Mouse (Mus musculus) midbrain, embryonic 10.5 days (tissue): Measurements from ENCODE around the gene Celf2. TPM values are rescaled to one million over a fixed set of nuclear protein-coding genes. Genes with fewer than 3 reads are reported as not detected.
A peak's percentile ranks its signal among the peaks of the same experiment; 100 is the strongest.

ENCODE experiments used
- DNase-seq: peaks from one replicate; pipeline ENCODE4 v3.0.0-alpha.2; 2017; ENCODE audit warnings: low spot score
- H3K27ac ChIP-seq: fragments of 300-500 bp; sonication (generic); replicated peaks from 2 replicates; pipeline ENCODE4 v1.5.1; 2016; ENCODE audit warnings: mild to moderate bottlenecking
- H3K27me3 ChIP-seq: fragments of 300-500 bp; sonication (generic); 2 replicates; pipeline ENCODE4 v1.6.1; 2016; ENCODE audit warnings: low read depth, mild to moderate bottlenecking; ENCODE audit not compliant: poor library complexity, severe bottlenecking
- H3K36me3 ChIP-seq: fragments of 300-500 bp; sonication (generic); 2 replicates; pipeline ENCODE4 v1.6.1; 2016; ENCODE audit warnings: mild to moderate bottlenecking, moderate library complexity
- H3K4me1 ChIP-seq: fragments of 300-500 bp; sonication (generic); 2 replicates; pipeline ENCODE4 v1.6.1; 2016
- H3K4me3 ChIP-seq: fragments of 300-500 bp; sonication (generic); 2 replicates; pipeline ENCODE4 v1.5.1; 2016; ENCODE audit warnings: mild to moderate bottlenecking, moderate library complexity
- H3K9me3 ChIP-seq: fragments of 300-500 bp; sonication (generic); replicated peaks from 2 replicates; pipeline ENCODE4 v1.6.1; 2016; ENCODE audit warnings: mild to moderate bottlenecking
- WGBS: fragments of 180-500 bp; shearing (Covaris S2); methylation state at CpG from one replicate; pipeline ENCODE4 v1.1.7; 2016; 5-methylcytosine and 5-hydroxymethylcytosine counted together
- polyA plus RNA-seq: library from polyadenylated mRNA; unstranded; fragments of >200 nt; fragmentation: Nextera tagmentation; extraction: Ambion mirVana; gene quantifications from 2 replicates; pipeline ENCODE4 v1.2.1, GENCODE M21; 2016

Celf2 gene
- polyA plus RNA-seq, 1 experiment from 2014 or later = 63.6 TPM

GRCm38 (mm10) chr2:6490870-6491269 lies 1018.5 kb downstream of the Celf2 start:
- Histone ChIP-seq H3K4me1 (no peaks in the 10 kb centered on the region), H3K4me3 (no peak overlapping the region), H3K27me3 (no peaks in the 10 kb centered on the region), H3K27ac (no peak overlapping the region), H3K36me3 (no peaks in the 10 kb centered on the region), H3K9me3 (no peaks in the 10 kb centered on the region)
- whole genome bisulfite sequencing = 80% methylated on average over 4 of the region's 4 CpGs
- DNase-seq = no peak

- DNase-seq = no peak
- H3K27ac ChIP-seq = 0 out of 2 replicates have a peak overlapping the region, but pooled peaks have one; percentile 28
- no peaks in the 10 kb centered on the region for H3K27me3 ChIP-seq
- H3K36me3 ChIP-seq = no peaks in the 10 kb centered on the region
- no peak overlapping the region for H3K4me3 ChIP-seq
- H3K9me3 ChIP-seq = no peaks in the 10 kb centered on the region
- H3K4me1 ChIP-seq = no peaks in the 10 kb centered on the region
- WGBS = 91% methylated on average over 6 of the region's 6 CpGs
Observed at GRCm38 (mm10) chr2:6490076-6490475, 1019.3 kb downstream of the Celf2 start.
